Mouse (Mus musculus): ENCODE results near the gene Gm20388. TPM values are rescaled to one million over a fixed set of nuclear protein-coding genes. Genes with fewer than 3 reads are reported as not detected.

Gene Gm20388
- polyA plus RNA-seq, 1 experiment from 2014 or later: not detected

DNA sequence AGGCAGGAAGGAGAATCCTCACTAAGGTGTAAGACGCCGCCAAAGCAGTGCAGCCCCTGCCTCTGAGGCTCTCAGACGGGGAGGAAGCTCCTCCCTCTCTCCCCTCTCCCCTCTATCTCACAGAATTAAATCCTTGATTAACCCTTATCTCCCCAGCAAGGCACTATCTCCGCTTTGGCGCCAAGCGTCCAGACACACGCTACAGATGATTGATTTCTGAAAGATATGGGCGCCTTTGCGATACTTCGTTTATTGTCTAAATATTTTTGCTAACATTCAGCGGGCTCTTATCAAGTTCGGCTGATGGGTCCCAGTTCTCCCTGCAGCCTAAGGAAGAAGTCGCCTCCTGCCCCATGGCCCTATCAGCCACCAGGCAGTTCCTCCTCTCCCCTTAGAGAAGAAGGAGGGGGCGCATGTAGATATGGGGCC is 2415.5 kb downstream of the Gm20388 start:
- TF ChIP-seq EP300 (optimal IDR thresholded peaks at IDR 0.05) (no peak), CTCF (IDR thresholded peaks at IDR 0.05; ENCODE audit: low read depth) (no peak)
- H3K4me2 ChIP-seq (replicated peaks; ENCODE audit: low read depth): no peak overlapping the region
- DNase-seq (ENCODE audit: low spot score): no peak
- ATAC-seq (ENCODE audit: low FRiP score, low TSS enrichment): no peak
- H3K27me3 ChIP-seq (ENCODE audit: control insufficient read depth, insufficient read depth, low read length): no peaks in the 10 kb centered on the region
- 0 out of 2 replicates have a peak, but pooled peaks cover 2% of the 10 kb centered on the region for H3K4me1 ChIP-seq (replicated peaks; ENCODE audit: control insufficient read depth, insufficient read depth)
- WGBS: 38% methylated on average over 14 of the region's 14 CpGs
- H3K9me3 ChIP-seq (ENCODE audit: control insufficient read depth, low read length): no peaks in the 10 kb centered on the region
- H3K9ac ChIP-seq (ENCODE audit: low read length): no peak overlapping the region
- H3K4me3 ChIP-seq (ENCODE audit: low read depth, low read length): no peak overlapping the region
- no peaks in the 10 kb centered on the region for H3K36me3 ChIP-seq (ENCODE audit: control insufficient read depth, insufficient read depth, low read length)
- no peak overlapping the region for H3K27ac ChIP-seq (replicated peaks)

- 77% methylated on average over 8 of the region's 8 CpGs for WGBS
- no peak for ATAC-seq (ENCODE audit: low FRiP score, low TSS enrichment)
- no peak for TF ChIP-seq CTCF (IDR thresholded peaks at IDR 0.05; ENCODE audit: low read depth)
- TF ChIP-seq EP300 (optimal IDR thresholded peaks at IDR 0.05): no peak
These were observed 2418.4 kb downstream of the Gm20388 start for GRCm38 (mm10) chr8:122329072-122329471.

DNA sequence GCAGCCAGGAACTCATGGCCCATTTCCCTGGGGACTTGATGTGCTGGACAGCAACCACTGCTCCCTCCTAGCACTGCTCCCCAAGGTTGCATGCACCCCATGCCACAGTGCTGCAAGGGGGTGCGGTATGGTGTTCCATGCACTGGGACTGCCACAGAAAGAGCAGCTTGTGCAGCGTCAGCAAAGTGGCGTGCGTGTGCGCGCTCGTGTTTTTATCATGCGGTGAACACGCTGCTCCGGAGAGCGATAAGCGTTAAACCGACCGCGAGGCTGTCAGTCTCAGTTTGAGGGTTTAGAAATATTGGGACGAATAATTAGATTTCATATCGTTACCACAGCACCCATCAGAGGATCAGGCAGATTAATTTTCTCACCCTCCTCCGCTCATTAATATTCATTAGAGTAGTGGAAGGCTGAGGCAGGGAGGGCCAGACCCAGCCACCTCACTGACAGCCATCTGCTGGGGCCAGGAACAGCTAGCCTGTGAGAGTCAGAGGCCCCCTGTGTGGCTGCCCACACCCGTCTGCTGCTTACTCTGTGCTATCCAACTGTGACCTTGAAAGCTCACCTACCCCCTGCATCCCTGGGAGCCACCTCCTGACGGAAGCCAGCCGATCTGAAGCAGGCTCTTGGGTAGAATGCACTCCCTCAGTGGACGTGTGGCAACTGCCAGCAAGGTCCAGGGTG is 2419.1 kb downstream of the Gm20388 start:
- no peaks in the 10 kb centered on the region for H3K9me3 ChIP-seq (ENCODE audit: control insufficient read depth, low read length)
- TF ChIP-seq CTCF (IDR thresholded peaks at IDR 0.05; ENCODE audit: low read depth): no peak
- TF ChIP-seq EP300 (optimal IDR thresholded peaks at IDR 0.05): no peak
- H3K36me3 ChIP-seq (ENCODE audit: control insufficient read depth, insufficient read depth, low read length): no peaks in the 10 kb centered on the region; the same call in 1 of the 2 replicates
- no peak overlapping the region for H3K9ac ChIP-seq (ENCODE audit: low read length)
- no peak overlapping the region for H3K4me2 ChIP-seq (replicated peaks; ENCODE audit: low read depth)
- H3K4me3 ChIP-seq (ENCODE audit: low read depth, low read length): no peak overlapping the region
- DNase-seq (ENCODE audit: low spot score) (no peak), ATAC-seq (ENCODE audit: low FRiP score, low TSS enrichment) (no peak)
- H3K27me3 ChIP-seq (ENCODE audit: control insufficient read depth, insufficient read depth, low read length): no peaks in the 10 kb centered on the region
- 76% methylated on average over 22 of the region's 22 CpGs for WGBS
- H3K4me1 ChIP-seq (replicated peaks; ENCODE audit: control insufficient read depth, insufficient read depth): no peaks in the 10 kb centered on the region
- H3K27ac ChIP-seq (replicated peaks): peak overlapping the region; percentile 74

More at GRCm38 (mm10) chr8:122329072-122329471, 2418.4 kb downstream of the Gm20388 start:
- H3K27me3 ChIP-seq (ENCODE audit: control insufficient read depth, insufficient read depth, low read length): no peaks in the 10 kb centered on the region
- no peak overlapping the region for H3K27ac ChIP-seq (replicated peaks)
- no peak overlapping the region for H3K4me2 ChIP-seq (replicated peaks; ENCODE audit: low read depth)
- no peak overlapping the region for H3K4me3 ChIP-seq (ENCODE audit: low read depth, low read length)
- H3K36me3 ChIP-seq (ENCODE audit: control insufficient read depth, insufficient read depth, low read length): no peaks in the 10 kb centered on the region; the same call in 1 of the 2 replicates
- H3K4me1 ChIP-seq (replicated peaks; ENCODE audit: control insufficient read depth, insufficient read depth): no peaks in the 10 kb centered on the region
- H3K9ac ChIP-seq (ENCODE audit: low read length): no peak overlapping the region
- no peak for DNase-seq (ENCODE audit: low spot score)
- H3K9me3 ChIP-seq (ENCODE audit: control insufficient read depth, low read length): no peaks in the 10 kb centered on the region

GRCm38 (mm10) chr8:122330446-122331133 is 2419.9 kb downstream of the Gm20388 start:
- H3K9ac ChIP-seq (ENCODE audit: low read length): no peak overlapping the region

GRCm38 (mm10) chr8:122331134-122331523 is 2420.5 kb downstream of the Gm20388 start:
- no peaks in the 10 kb centered on the region; the same call in 1 of the 2 replicates for H3K27me3 ChIP-seq (ENCODE audit: control insufficient read depth, insufficient read depth, low read length)
- no peak overlapping the region for H3K4me3 ChIP-seq (ENCODE audit: low read depth, low read length)
- 38% methylated on average over 3 of the region's 3 CpGs for WGBS
- DNase-seq (ENCODE audit: low spot score): no peak
- peaks cover 4% of the 10 kb centered on the region; the same call in 1 of the 2 replicates for H3K36me3 ChIP-seq (ENCODE audit: control insufficient read depth, insufficient read depth, low read length)
- ATAC-seq (ENCODE audit: low FRiP score, low TSS enrichment): no peak
- no peak overlapping the region for H3K9ac ChIP-seq (ENCODE audit: low read length)
- no peak for TF ChIP-seq EP300 (optimal IDR thresholded peaks at IDR 0.05)
- TF ChIP-seq CTCF (IDR thresholded peaks at IDR 0.05; ENCODE audit: low read depth): no peak
- H3K4me2 ChIP-seq (replicated peaks; ENCODE audit: low read depth): no peak overlapping the region
- H3K27ac ChIP-seq (replicated peaks): peak overlapping the region; percentile 35; the same call in 1 of the 2 replicates
- no peaks in the 10 kb centered on the region for H3K9me3 ChIP-seq (ENCODE audit: control insufficient read depth, low read length)
- H3K4me1 ChIP-seq (replicated peaks; ENCODE audit: control insufficient read depth, insufficient read depth): no peaks in the 10 kb centered on the region

More at GRCm38 (mm10) chr8:122330446-122331133, 2419.9 kb downstream of the Gm20388 start:
- ATAC-seq (ENCODE audit: low FRiP score, low TSS enrichment) (peak; percentile 85), DNase-seq (ENCODE audit: low spot score) (peak; percentile 90)
- peaks cover 4% of the 10 kb centered on the region; the same call in 1 of the 2 replicates for H3K36me3 ChIP-seq (ENCODE audit: control insufficient read depth, insufficient read depth, low read length)
- H3K4me3 ChIP-seq (ENCODE audit: low read depth, low read length): no peak overlapping the region
- TF ChIP-seq EP300 (optimal IDR thresholded peaks at IDR 0.05) (no peak), CTCF (IDR thresholded peaks at IDR 0.05; ENCODE audit: low read depth) (no peak)
- no peak overlapping the region for H3K4me2 ChIP-seq (replicated peaks; ENCODE audit: low read depth)
- peak overlapping the region; percentile 74 for H3K27ac ChIP-seq (replicated peaks)
- H3K4me1 ChIP-seq (replicated peaks; ENCODE audit: control insufficient read depth, insufficient read depth): no peaks in the 10 kb centered on the region
- no peaks in the 10 kb centered on the region; the same call in 1 of the 2 replicates for H3K27me3 ChIP-seq (ENCODE audit: control insufficient read depth, insufficient read depth, low read length)
- H3K9me3 ChIP-seq (ENCODE audit: control insufficient read depth, low read length): no peaks in the 10 kb centered on the region
- WGBS: 65% methylated on average over 12 of the region's 12 CpGs
